Mouse (Mus musculus) neural tube, embryonic 11.5 days (tissue): ENCODE results near the gene Slc27a1. TPM values are rescaled to one million over a fixed set of nuclear protein-coding genes. Genes with fewer than 3 reads are reported as not detected.
"Not testable (repeated sequence)": the region's sequence is repeated elsewhere in the genome, so short reads cannot be mapped to it uniquely, and the experiment has no call there.

Experiments
- ATAC-seq: fragments of 200-750 bp; cut with Nextera tagmentation; 2 replicates; pipeline ENCODE4 v1.8.0; 2017; ENCODE audit warnings: moderate number of reproducible peaks, mild to moderate bottlenecking, moderate TSS enrichment, moderate library complexity; ENCODE audit not compliant: insufficient read depth, low FRiP score, low TSS enrichment
- DNase-seq: peaks from one replicate; pipeline ENCODE4 v3.0.0-alpha.2; 2015; ENCODE audit warnings: low spot score
- H3K27ac ChIP-seq: fragments of 300-500 bp; sonication (generic); 2 replicates; pipeline ENCODE4 v1.5.1; 2014; ENCODE audit warnings: low read depth, mild to moderate bottlenecking, low read length
- H3K27me3 ChIP-seq: fragments of 300-500 bp; sonication (generic); 2 replicates; pipeline ENCODE4 v1.6.1; 2014; ENCODE audit warnings: mild to moderate bottlenecking, low read length, mixed read lengths; ENCODE audit not compliant: control insufficient read depth, insufficient read depth
- H3K36me3 ChIP-seq: fragments of 300-500 bp; sonication (generic); 2 replicates; pipeline ENCODE4 v1.6.1; 2014; ENCODE audit warnings: mild to moderate bottlenecking, low read length, moderate library complexity, mixed read lengths; ENCODE audit not compliant: control insufficient read depth, insufficient read depth
- H3K4me1 ChIP-seq: fragments of 300-500 bp; sonication (generic); 2 replicates; pipeline ENCODE4 v1.6.1; 2014; ENCODE audit warnings: low read length, mixed read lengths; ENCODE audit not compliant: control insufficient read depth, insufficient read depth
- H3K4me2 ChIP-seq: fragments of 300-500 bp; sonication (generic); 2 replicates; pipeline ENCODE4 v1.6.1; 2014; ENCODE audit warnings: low read depth, mild to moderate bottlenecking, moderate library complexity
- H3K4me3 ChIP-seq: fragments of 300-500 bp; sonication (generic); 2 replicates; pipeline ENCODE4 v1.5.1; 2014; ENCODE audit warnings: low read depth, low read length
- H3K9ac ChIP-seq: fragments of 300-500 bp; sonication (generic); 2 replicates; pipeline ENCODE4 v1.6.1; 2014; ENCODE audit warnings: mild to moderate bottlenecking, low read length
- H3K9me3 ChIP-seq: fragments of 300-500 bp; sonication (generic); 2 replicates; pipeline ENCODE4 v1.6.1; 2016; ENCODE audit warnings: low read length; ENCODE audit not compliant: control insufficient read depth
- WGBS: fragments of 180-500 bp; shearing (Covaris S2); extraction: QIAGEN DNeasy Blood & Tissue Kit; methylation state at CpG from one replicate; pipeline ENCODE4 v1.1.7; 2014; 5-methylcytosine and 5-hydroxymethylcytosine counted together
- polyA plus RNA-seq: library from polyadenylated mRNA; unstranded; fragments of >200 nt; fragmentation: Nextera tagmentation; extraction: Ambion mirVana; gene quantifications from 2 replicates; pipeline ENCODE4 v1.2.1, GENCODE M21; 2014

Slc27a1 gene
- polyA plus RNA-seq, 1 experiment from 2014 or later: 10.5 TPM

DNA sequence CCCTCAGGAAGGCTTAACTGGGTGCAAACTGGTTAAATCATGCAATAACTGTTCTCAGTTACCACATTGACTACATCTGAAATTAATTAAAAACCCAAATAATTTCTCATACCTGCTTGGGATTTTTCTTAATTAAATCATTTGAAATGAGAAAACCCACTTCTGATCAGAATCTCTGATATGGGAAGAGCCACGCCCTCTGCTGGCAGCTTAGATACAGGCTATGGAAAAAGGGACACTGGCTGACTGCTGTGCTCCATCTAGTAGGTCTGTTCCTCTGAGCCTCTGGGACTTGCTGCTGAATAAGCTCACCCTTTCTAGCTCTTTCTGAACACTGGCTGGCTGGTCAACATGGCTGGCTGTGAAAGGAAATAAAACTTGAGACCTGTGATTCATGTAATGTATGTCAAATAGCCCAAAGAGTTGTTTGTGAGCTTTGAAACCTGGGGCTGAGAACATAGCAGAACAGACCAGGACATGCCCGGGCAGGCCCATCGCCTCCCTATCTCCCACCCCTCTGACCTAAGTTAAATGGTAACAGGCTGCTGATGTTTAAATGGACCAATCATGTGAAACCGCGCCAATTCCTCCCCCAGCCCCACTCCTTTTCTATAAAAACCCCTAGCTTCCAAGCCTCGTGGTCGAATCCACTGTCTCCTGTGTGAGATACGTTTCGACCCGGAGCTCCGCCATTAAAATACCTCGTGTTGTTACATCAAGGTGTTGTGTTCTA is 37.8 kb upstream of the Slc27a1 start:
- H3K4me2 ChIP-seq, H3K4me1 ChIP-seq, H3K27ac ChIP-seq, H3K4me3 ChIP-seq, DNase-seq, H3K9ac ChIP-seq, H3K36me3 ChIP-seq, H3K9me3 ChIP-seq, ATAC-seq: not testable (repeated sequence)
- 69% methylated on average over 5 of the region's 12 CpGs for WGBS
- H3K27me3 ChIP-seq: peaks cover 13% of the 10 kb centered on the region

DNA sequence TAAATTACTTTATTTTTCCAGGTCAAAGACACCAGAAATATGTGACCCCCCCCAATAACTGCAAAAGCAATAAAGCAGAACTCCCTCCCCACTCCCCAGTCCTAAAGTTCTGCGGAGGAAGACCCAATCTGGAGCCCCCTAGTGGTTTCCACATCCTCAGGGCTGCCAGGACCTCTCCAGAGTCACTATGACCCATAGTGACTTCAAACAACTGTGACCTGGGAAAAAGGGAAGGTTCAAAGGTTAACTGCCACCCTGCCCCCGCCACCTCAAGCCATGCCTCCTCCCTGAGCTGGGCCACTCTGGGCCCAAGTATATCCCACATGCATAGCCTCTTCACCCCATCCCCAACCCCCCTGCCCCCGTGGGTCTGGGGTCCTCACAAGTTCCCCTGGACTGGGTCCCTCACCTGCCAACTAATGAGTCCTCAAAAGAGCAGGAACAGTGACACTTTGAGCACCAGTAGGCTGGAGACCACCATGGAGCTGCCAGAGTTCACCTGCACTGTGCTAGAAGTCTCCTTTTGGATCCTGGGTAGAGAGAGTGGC is 34.3 kb upstream of the Slc27a1 start:
- Histone ChIP-seq H3K4me1 (no peaks in the 10 kb centered on the region), H3K36me3 (no peaks in the 10 kb centered on the region), H3K4me3 (no peak overlapping the region), H3K9ac (no peak overlapping the region), H3K27me3 (peaks cover 6% of the 10 kb centered on the region; the same call in 1 of the 2 replicates), H3K4me2 (no peak overlapping the region), H3K27ac (no peak overlapping the region), H3K9me3 (no peaks in the 10 kb centered on the region)
- DNase-seq (no peak), ATAC-seq (no peak)
- WGBS: 32% methylated on average over 3 of the region's 3 CpGs

- Histone ChIP-seq H3K36me3 (no peaks in the 10 kb centered on the region), H3K27me3 (peaks cover 6% of the 10 kb centered on the region; the same call in 1 of the 2 replicates), H3K27ac (no peak overlapping the region), H3K4me1 (no peaks in the 10 kb centered on the region), H3K9ac (no peak overlapping the region), H3K9me3 (no peaks in the 10 kb centered on the region), H3K4me3 (no peak overlapping the region), H3K4me2 (no peak overlapping the region)
- DNase-seq: no peak
- ATAC-seq: no peak
- WGBS: 64% methylated on average over 5 of the region's 5 CpGs
These were observed 33.0 kb upstream of the Slc27a1 start for GRCm38 (mm10) chr8:71535663-71536062.

- no peaks in the 10 kb centered on the region for H3K36me3 ChIP-seq
- H3K27me3 ChIP-seq: peaks cover 6% of the 10 kb centered on the region; the same call in 1 of the 2 replicates
- H3K9me3 ChIP-seq: no peaks in the 10 kb centered on the region
- no peaks in the 10 kb centered on the region for H3K4me1 ChIP-seq
- H3K4me2 ChIP-seq: peak within 1 kb of the TSS; percentile 45
- H3K27ac ChIP-seq: no peak within 1 kb of the TSS
- 3% methylated on average over 37 of the region's 37 CpGs for WGBS
- peak within 1 kb of the TSS; percentile 31; the same call in 1 of the 2 replicates for H3K9ac ChIP-seq
- ATAC-seq: peak; percentile 39; the same call in 1 of the 2 replicates
- peak; percentile 74 for DNase-seq
- H3K4me3 ChIP-seq: peak within 1 kb of the TSS; percentile 29
These were observed 31.4 kb upstream of the Slc27a1 start, which contains the start of gene Bst2 for GRCm38 (mm10) chr8:71537028-71537867. Gene Bst2 (minus strand): TSS chr8:71537456.

DNA sequence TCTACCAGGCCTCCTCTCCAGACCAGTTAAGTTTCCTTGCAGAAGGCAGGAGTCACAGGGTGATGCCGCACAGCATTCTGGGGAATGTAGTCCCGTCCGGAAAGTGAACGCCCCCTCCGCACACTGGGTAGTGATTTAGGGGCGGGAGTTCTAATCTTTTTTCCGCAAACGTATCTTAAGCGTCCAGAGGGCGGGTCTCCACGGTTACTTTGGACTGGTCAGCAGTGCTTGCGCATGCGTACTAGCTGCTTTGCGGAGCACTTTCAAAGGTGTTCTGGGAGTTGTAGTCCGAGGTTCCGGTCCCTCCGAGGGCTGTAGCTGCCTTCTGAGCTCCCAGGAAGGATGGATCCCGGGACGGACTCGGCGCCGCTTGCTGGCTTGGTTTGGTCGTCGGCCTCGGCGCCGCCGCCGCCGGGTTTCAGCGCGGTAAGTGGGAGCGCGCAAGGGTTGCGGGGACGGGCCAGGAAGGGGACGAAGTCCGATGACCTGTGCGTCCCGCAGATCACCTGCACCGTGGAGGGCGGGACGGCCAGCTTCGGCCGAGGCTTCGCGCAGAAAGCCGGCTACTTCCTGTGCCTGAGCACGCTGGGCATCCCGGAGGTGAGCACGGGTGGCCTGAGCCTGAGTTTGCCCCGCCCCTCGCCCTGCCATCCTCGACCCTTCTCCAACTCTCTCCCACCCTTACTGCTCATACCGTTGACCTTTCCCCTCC is 25.9 kb upstream of the Slc27a1 start, which contains the start of gene Mvb12a:
TSS of gene Mvb12a (plus strand) at position 291 of the 712 bp plus-strand sequence.
- ATAC-seq (peak; percentile 91), DNase-seq (peak; percentile 95)
- Histone ChIP-seq H3K27ac (no peak within 1 kb of the TSS), H3K4me2 (peak within 1 kb of the TSS; percentile 81), H3K4me1 (peaks cover 5% of the 10 kb centered on the region; the same call in 1 of the 2 replicates), H3K9ac (peak within 1 kb of the TSS; percentile 69), H3K27me3 (no peaks in the 10 kb centered on the region; the same call in 1 of the 2 replicates), H3K4me3 (peak within 1 kb of the TSS; percentile 78), H3K9me3 (no peaks in the 10 kb centered on the region), H3K36me3 (peaks cover 3% of the 10 kb centered on the region; the same call in 1 of the 2 replicates)
- WGBS: under 1% methylated on average over 51 of the region's 55 CpGs

- Histone ChIP-seq H3K27ac (no peak overlapping the region), H3K9ac (no peak overlapping the region), H3K27me3 (no peaks in the 10 kb centered on the region), H3K4me1 (peaks cover 5% of the 10 kb centered on the region; the same call in 1 of the 2 replicates), H3K36me3 (peaks cover 5% of the 10 kb centered on the region), H3K4me2 (peak overlapping the region; percentile 81), H3K9me3 (no peaks in the 10 kb centered on the region), H3K4me3 (no peak overlapping the region)
- ATAC-seq: peak; percentile 1; the same call in 1 of the 2 replicates
- 92% methylated on average over 9 of the region's 9 CpGs for WGBS
- DNase-seq: no peak
These were observed 24.9 kb upstream of the Slc27a1 start for GRCm38 (mm10) chr8:71543755-71544154.

GRCm38 (mm10) chr8:71545053-71545452 is 23.6 kb upstream of the Slc27a1 start:
- DNase-seq: no peak
- Histone ChIP-seq H3K4me1 (peaks cover 5% of the 10 kb centered on the region; the same call in 1 of the 2 replicates), H3K4me3 (no peak overlapping the region), H3K27me3 (no peaks in the 10 kb centered on the region), H3K36me3 (peaks cover 5% of the 10 kb centered on the region), H3K9ac (no peak overlapping the region), H3K27ac (no peak overlapping the region), H3K9me3 (no peaks in the 10 kb centered on the region), H3K4me2 (no peak overlapping the region)
- no peak for ATAC-seq
- 93% methylated on average over 11 of the region's 11 CpGs for WGBS

GRCm38 (mm10) chr8:71547590-71547989 is 21.1 kb upstream of the Slc27a1 start:
- peaks cover 5% of the 10 kb centered on the region for H3K36me3 ChIP-seq
- WGBS: 88% methylated on average over 7 of the region's 7 CpGs
- H3K9ac ChIP-seq: no peak overlapping the region
- no peaks in the 10 kb centered on the region for H3K9me3 ChIP-seq
- H3K27ac ChIP-seq: no peak overlapping the region
- DNase-seq: no peak
- H3K4me1 ChIP-seq: peaks cover 5% of the 10 kb centered on the region; the same call in 1 of the 2 replicates
- ATAC-seq: no peak
- H3K4me3 ChIP-seq: no peak overlapping the region
- no peak overlapping the region for H3K4me2 ChIP-seq
- H3K27me3 ChIP-seq: no peaks in the 10 kb centered on the region
